Mouse (Mus musculus): ENCODE results near the gene Myo1d.

- no peak for TF ChIP-seq CTCF (IDR thresholded peaks at IDR 0.05)
- no peak for TF ChIP-seq EP300 (IDR thresholded peaks at IDR 0.05)
These were observed 214.6 kb downstream of the Myo1d start for GRCm38 (mm10) chr11:80564975-80565965.
